Mouse (Mus musculus): ENCODE measurements around the gene Slc9a9.

- TF ChIP-seq ZC3H11A (IDR thresholded peaks at IDR 0.05; ENCODE audit: low read depth, low read length) = no peak
- no peak for TF ChIP-seq JUND (IDR thresholded peaks at IDR 0.05; ENCODE audit: low read depth, low read length)
- TF ChIP-seq MYC (IDR thresholded peaks at IDR 0.05; ENCODE audit: low read depth, low read length) = no peak
- no peak for TF ChIP-seq CTCF (IDR thresholded peaks at IDR 0.05 in 2 of 3, conservative IDR thresholded peaks at IDR 0.05 in 1 of 3; ENCODE audit: control insufficient read depth in 1 of 3, insufficient read depth in 1 of 3, low read depth in 2 of 3, low read length in 3 of 3, poor library complexity in 1 of 3, severe bottlenecking in 1 of 3)
Observed at GRCm38 (mm10) chr9:94882517-94882916, 212.8 kb downstream of the Slc9a9 start.

Measured in MEL (cell line).